Mouse (Mus musculus) forebrain, embryonic 16.5 days (tissue): ENCODE results near the gene Vsig1. TPM values are rescaled to one million over a fixed set of nuclear protein-coding genes. Genes with fewer than 3 reads are reported as not detected.

Source experiments
- polyA plus RNA-seq: library from polyadenylated mRNA; unstranded; fragments of >200 nt; fragmentation: Nextera tagmentation; extraction: Ambion mirVana; gene quantifications from 2 replicates; pipeline ENCODE4 v1.2.1, GENCODE M21; 2015

The Vsig1 gene
- polyA plus RNA-seq, 1 experiment from 2014 or later, result not detected

Other genes with a start within 250 kb of the Vsig1 start
- 3.8 and 4.5 TPM in 2 replicates for gene Mid2, start 243.0 kb upstream of the Vsig1 start, polyA plus RNA-seq
- not detected in 2 replicates for gene Tex13b, start 94.2 kb upstream of the Vsig1 start, polyA plus RNA-seq
- 40.5 and 44.9 TPM in 2 replicates for gene Psmd10, start 49.1 kb downstream of the Vsig1 start, polyA plus RNA-seq
- 11.3 and 11.4 TPM in 2 replicates for gene Atg4a, start 49.3 kb downstream of the Vsig1 start, polyA plus RNA-seq